Mouse (Mus musculus) liver, embryonic 15.5 days (tissue): ENCODE measurements around the gene Tas2r135. TPM values are rescaled to one million over a fixed set of nuclear protein-coding genes. Genes with fewer than 3 reads are reported as not detected.

Experiments used
- ATAC-seq: fragments of 200-750 bp; cut with Nextera tagmentation; 2 replicates; pipeline ENCODE4 v1.8.0; 2017; ENCODE audit warnings: moderate number of reproducible peaks, mild to moderate bottlenecking, moderate library complexity; ENCODE audit not compliant: insufficient read depth
- H3K27ac ChIP-seq: fragments of 300-500 bp; sonication (generic); replicated peaks from 2 replicates; pipeline ENCODE4 v1.5.1; 2015; ENCODE audit warnings: mild to moderate bottlenecking, inconsistent platforms
- H3K27me3 ChIP-seq: fragments of 300-500 bp; sonication (generic); 2 replicates; pipeline ENCODE4 v1.6.1; 2015; ENCODE audit warnings: mild to moderate bottlenecking, inconsistent platforms
- H3K36me3 ChIP-seq: fragments of 300-500 bp; sonication (generic); replicated peaks from 2 replicates; pipeline ENCODE4 v1.6.1; 2015; ENCODE audit warnings: moderate library complexity, mild to moderate bottlenecking, inconsistent platforms
- H3K4me1 ChIP-seq: fragments of 300-500 bp; sonication (generic); replicated peaks from 2 replicates; pipeline ENCODE4 v1.6.1; 2015; ENCODE audit warnings: inconsistent platforms
- H3K4me2 ChIP-seq: fragments of 300-500 bp; sonication (generic); 2 replicates; pipeline ENCODE4 v1.6.1; 2015; ENCODE audit warnings: moderate library complexity, mild to moderate bottlenecking, inconsistent platforms
- H3K4me3 ChIP-seq: fragments of 300-500 bp; sonication (generic); replicated peaks from 2 replicates; pipeline ENCODE4 v1.5.1; 2015; ENCODE audit warnings: mild to moderate bottlenecking, inconsistent platforms
- H3K9ac ChIP-seq: fragments of 300-500 bp; sonication (generic); 2 replicates; pipeline ENCODE4 v1.6.1; 2015; ENCODE audit warnings: moderate library complexity, mild to moderate bottlenecking, inconsistent platforms
- H3K9me3 ChIP-seq: fragments of 300-500 bp; sonication (generic); replicated peaks from 2 replicates; pipeline ENCODE4 v1.6.1; 2016; ENCODE audit warnings: inconsistent platforms
- WGBS: fragments of 180-500 bp; shearing (Covaris S2); methylation state at CpG from one replicate; pipeline ENCODE4 v1.1.7; 2015; ENCODE audit warnings: mixed read lengths; ENCODE audit not compliant: insufficient replicate concordance; 5-methylcytosine and 5-hydroxymethylcytosine counted together
- polyA plus RNA-seq: library from polyadenylated mRNA; unstranded; fragments of >200 nt; fragmentation: Nextera tagmentation; extraction: Ambion mirVana; gene quantifications from 2 replicates; pipeline ENCODE4 v1.2.1, GENCODE M21; 2015

Gene Tas2r135
- polyA plus RNA-seq, 1 experiment from 2014 or later, result not detected

GRCm38 (mm10) chr6:42391796-42392330 lies 13.4 kb upstream of the Tas2r135 start:
- no peak overlapping the region for H3K9ac ChIP-seq
- H3K4me3 ChIP-seq, result no peak overlapping the region
- no peaks in the 10 kb centered on the region for H3K4me1 ChIP-seq
- H3K36me3 ChIP-seq, result no peaks in the 10 kb centered on the region
- H3K9me3 ChIP-seq, result no peaks in the 10 kb centered on the region
- no peak for ATAC-seq
- H3K4me2 ChIP-seq, result no peak overlapping the region
- 42% methylated on average over 2 of the region's 2 CpGs for WGBS
- H3K27me3 ChIP-seq, result no peaks in the 10 kb centered on the region
- no peak overlapping the region for H3K27ac ChIP-seq

GRCm38 (mm10) chr6:42395960-42396809 lies 9.0 kb upstream of the Tas2r135 start:
- no peak overlapping the region for H3K9ac ChIP-seq
- no peak overlapping the region; the same call in 1 of the 2 replicates for H3K27ac ChIP-seq
- 45% methylated on average over 9 of the region's 9 CpGs for WGBS

GRCm38 (mm10) chr6:42397041-42397657 lies 8.1 kb upstream of the Tas2r135 start:
- H3K9ac ChIP-seq, result no peak overlapping the region
- H3K4me3 ChIP-seq, result no peak overlapping the region
- no peaks in the 10 kb centered on the region for H3K9me3 ChIP-seq
- no peak for ATAC-seq
- H3K27ac ChIP-seq, result no peak overlapping the region
- H3K27me3 ChIP-seq, result no peaks in the 10 kb centered on the region
- 17% methylated on average over 3 of the region's 3 CpGs for WGBS
- no peaks in the 10 kb centered on the region for H3K4me1 ChIP-seq
- H3K36me3 ChIP-seq, result no peaks in the 10 kb centered on the region
- no peak overlapping the region for H3K4me2 ChIP-seq

More at GRCm38 (mm10) chr6:42395960-42396809, 9.0 kb upstream of the Tas2r135 start:
- peak; percentile 62 for ATAC-seq
- Histone ChIP-seq H3K4me1 (no peaks in the 10 kb centered on the region), H3K4me3 (no peak overlapping the region), H3K4me2 (no peak overlapping the region), H3K27me3 (no peaks in the 10 kb centered on the region), H3K9me3 (no peaks in the 10 kb centered on the region), H3K36me3 (no peaks in the 10 kb centered on the region)

- H3K9ac ChIP-seq, result no peak overlapping the region
- 41% methylated on average over 3 of the region's 3 CpGs for WGBS
- H3K4me1 ChIP-seq, result no peaks in the 10 kb centered on the region
- no peak overlapping the region for H3K4me2 ChIP-seq
- H3K36me3 ChIP-seq, result no peaks in the 10 kb centered on the region
- ATAC-seq, result no peak
- no peaks in the 10 kb centered on the region for H3K9me3 ChIP-seq
- no peaks in the 10 kb centered on the region for H3K27me3 ChIP-seq
- H3K4me3 ChIP-seq, result no peak overlapping the region
- no peak overlapping the region for H3K27ac ChIP-seq
Measured at GRCm38 (mm10) chr6:42398285-42398684, 6.9 kb upstream of the Tas2r135 start.

GRCm38 (mm10) chr6:42398998-42399397 lies 6.2 kb upstream of the Tas2r135 start:
- Histone ChIP-seq H3K9me3 (no peaks in the 10 kb centered on the region), H3K27ac (no peak overlapping the region), H3K36me3 (no peaks in the 10 kb centered on the region), H3K27me3 (no peaks in the 10 kb centered on the region), H3K4me2 (no peak overlapping the region), H3K4me1 (no peaks in the 10 kb centered on the region), H3K4me3 (no peak overlapping the region), H3K9ac (no peak overlapping the region)
- ATAC-seq, result no peak
- WGBS, result 65% methylated on average over 1 of the region's 1 CpGs

GRCm38 (mm10) chr6:42399938-42400337 lies 5.3 kb upstream of the Tas2r135 start, which contains the start of gene Tas2r143:
TSS of gene Tas2r143 (plus strand) at chr6:42400238.
- 68% methylated on average over 1 of the region's 1 CpGs for WGBS
- no peak for ATAC-seq
- no peaks in the 10 kb centered on the region for H3K36me3 ChIP-seq

GRCm38 (mm10) chr6:42419443-42419842 lies 14.2 kb downstream of the Tas2r135 start:
- Histone ChIP-seq H3K4me1 (no peaks in the 10 kb centered on the region), H3K36me3 (no peaks in the 10 kb centered on the region), H3K27me3 (no peaks in the 10 kb centered on the region), H3K4me2 (no peak overlapping the region), H3K9ac (no peak overlapping the region), H3K4me3 (no peak overlapping the region), H3K27ac (no peak overlapping the region), H3K9me3 (no peaks in the 10 kb centered on the region)
- 68% methylated on average over 2 of the region's 2 CpGs for WGBS
- no peak for ATAC-seq

More at GRCm38 (mm10) chr6:42399938-42400337, 5.3 kb upstream of the Tas2r135 start, which contains the start of gene Tas2r143:
- Histone ChIP-seq H3K4me2 (no peak within 1 kb of the TSS), H3K9me3 (no peaks in the 10 kb centered on the region), H3K27me3 (no peaks in the 10 kb centered on the region), H3K4me1 (no peaks in the 10 kb centered on the region), H3K9ac (no peak within 1 kb of the TSS), H3K4me3 (no peak within 1 kb of the TSS), H3K27ac (no peak within 1 kb of the TSS)

- no peak overlapping the region for H3K4me2 ChIP-seq
- H3K36me3 ChIP-seq, result no peaks in the 10 kb centered on the region
- no peak for ATAC-seq
- 36% methylated on average over 2 of the region's 2 CpGs for WGBS
- H3K27me3 ChIP-seq, result no peaks in the 10 kb centered on the region
- H3K9me3 ChIP-seq, result no peaks in the 10 kb centered on the region
- no peak overlapping the region for H3K9ac ChIP-seq
- H3K27ac ChIP-seq, result no peak overlapping the region
- H3K4me3 ChIP-seq, result no peak overlapping the region
- H3K4me1 ChIP-seq, result no peaks in the 10 kb centered on the region
Measured at GRCm38 (mm10) chr6:42421439-42421838, 16.2 kb downstream of the Tas2r135 start.

- WGBS, result 48% methylated on average over 3 of the region's 3 CpGs
- no peak overlapping the region for H3K4me3 ChIP-seq
Measured at GRCm38 (mm10) chr6:42424472-42424871, 19.2 kb downstream of the Tas2r135 start.

GRCm38 (mm10) chr6:42426337-42426736 lies 21.1 kb downstream of the Tas2r135 start:
- Histone ChIP-seq H3K9ac (no peak overlapping the region), H3K4me3 (no peak overlapping the region), H3K27ac (no peak overlapping the region), H3K4me2 (no peak overlapping the region), H3K36me3 (no peaks in the 10 kb centered on the region), H3K4me1 (no peaks in the 10 kb centered on the region), H3K27me3 (no peaks in the 10 kb centered on the region), H3K9me3 (no peaks in the 10 kb centered on the region)
- 59% methylated on average over 4 of the region's 4 CpGs for WGBS
- ATAC-seq, result no peak

More at GRCm38 (mm10) chr6:42424472-42424871, 19.2 kb downstream of the Tas2r135 start:
- Histone ChIP-seq H3K9me3 (no peaks in the 10 kb centered on the region), H3K27me3 (no peaks in the 10 kb centered on the region), H3K36me3 (no peaks in the 10 kb centered on the region), H3K4me1 (no peaks in the 10 kb centered on the region), H3K27ac (no peak overlapping the region), H3K4me2 (no peak overlapping the region), H3K9ac (no peak overlapping the region)
- ATAC-seq, result no peak

- Histone ChIP-seq H3K27me3 (no peaks in the 10 kb centered on the region), H3K4me3 (no peak overlapping the region), H3K9ac (no peak overlapping the region), H3K36me3 (no peaks in the 10 kb centered on the region), H3K27ac (no peak overlapping the region), H3K4me2 (no peak overlapping the region), H3K9me3 (no peaks in the 10 kb centered on the region), H3K4me1 (no peaks in the 10 kb centered on the region)
- no peak for ATAC-seq
- WGBS, result 39% methylated on average over 2 of the region's 2 CpGs
Measured at GRCm38 (mm10) chr6:42433554-42433953, 28.3 kb downstream of the Tas2r135 start.
